Mouse (Mus musculus) urinary bladder, postnatal 25 days (tissue): ENCODE measurements around the gene Ppp6r2.

Experiments
- DNase-seq: peaks from one replicate; pipeline ENCODE4 v3.0.0; 2022; ENCODE audit warnings: low spot score

Gene Ppp6r2

DNA sequence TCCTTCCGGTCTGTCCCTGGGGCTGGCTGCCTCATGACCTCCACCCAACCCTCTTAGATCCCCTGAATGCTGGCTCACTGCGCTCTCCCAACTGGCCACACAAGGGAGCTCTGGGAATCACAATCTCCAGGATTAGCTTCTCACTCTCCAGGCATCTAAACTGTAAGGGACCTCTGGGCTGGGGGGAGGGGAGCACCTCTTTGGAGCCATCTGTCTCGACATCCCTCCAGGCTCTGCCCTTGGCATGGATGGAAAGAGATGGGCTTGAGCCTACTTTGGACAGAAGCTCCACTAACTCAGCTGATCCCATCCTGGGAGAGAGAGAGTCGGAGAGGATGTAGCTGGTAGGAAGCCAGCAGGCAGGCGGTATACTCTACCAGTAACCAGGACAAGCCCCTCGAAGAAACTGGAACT lies 29.0 kb upstream of the Ppp6r2 start:
- no peak for DNase-seq

DNA sequence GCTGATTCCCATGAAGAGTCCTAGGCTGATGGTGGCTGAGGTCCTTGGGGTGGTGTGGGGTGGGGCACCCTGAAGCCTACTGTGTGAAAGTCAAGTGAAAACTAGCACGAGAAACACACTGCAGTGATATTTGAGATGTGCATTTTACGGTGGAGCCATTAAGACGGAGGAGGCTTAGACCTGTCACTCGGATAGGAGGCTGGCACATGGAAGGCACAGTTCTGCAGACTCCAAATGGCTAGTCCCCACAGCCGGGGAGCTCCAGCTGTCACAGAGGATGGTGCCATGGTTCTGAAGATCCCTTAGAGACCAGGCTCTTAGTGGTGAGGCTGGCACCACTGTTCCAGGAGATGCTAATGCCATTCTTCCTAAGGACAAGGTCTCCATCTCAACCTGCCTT lies 28.5 kb upstream of the Ppp6r2 start:
- DNase-seq, result no peak

DNA sequence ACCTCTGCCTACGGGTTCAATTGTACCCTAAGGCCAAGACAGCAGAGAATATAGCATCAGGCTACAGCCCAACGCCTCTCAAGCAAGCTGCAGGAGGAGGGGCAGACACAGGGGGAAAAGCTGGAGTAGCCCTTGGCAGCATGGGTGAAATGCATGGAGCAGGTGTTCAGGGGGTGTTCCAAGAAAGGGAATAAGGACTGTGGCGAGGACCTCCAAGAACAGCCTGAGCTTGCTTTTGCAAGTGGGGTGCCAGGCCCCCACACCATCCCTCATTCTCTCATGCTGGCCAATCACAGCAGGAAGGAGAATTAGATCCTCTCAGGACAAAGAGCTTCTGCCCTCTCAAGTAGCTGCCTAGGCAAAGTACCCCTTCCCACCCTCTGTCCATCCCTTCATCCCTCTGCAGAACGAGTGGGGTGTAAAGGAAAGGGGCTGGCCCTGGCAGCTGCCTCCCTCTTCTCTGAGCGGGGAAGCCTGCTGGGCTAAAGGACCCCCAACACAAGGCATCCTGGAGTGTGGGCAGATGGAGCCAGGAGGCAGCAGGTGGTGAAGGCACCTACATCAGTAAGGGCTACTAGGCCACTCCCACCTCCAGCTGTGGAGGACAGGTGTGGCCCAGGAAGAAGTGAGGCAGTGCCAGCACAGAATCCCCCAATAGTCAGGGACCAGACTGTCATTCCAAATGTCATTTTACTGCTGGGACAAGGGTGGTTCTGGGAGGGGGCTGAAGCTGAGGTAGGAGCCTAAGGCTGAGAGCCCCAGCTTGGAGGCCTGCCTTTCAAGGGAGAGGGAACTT lies 27.0 kb upstream of the Ppp6r2 start:
- no peak for DNase-seq

DNA sequence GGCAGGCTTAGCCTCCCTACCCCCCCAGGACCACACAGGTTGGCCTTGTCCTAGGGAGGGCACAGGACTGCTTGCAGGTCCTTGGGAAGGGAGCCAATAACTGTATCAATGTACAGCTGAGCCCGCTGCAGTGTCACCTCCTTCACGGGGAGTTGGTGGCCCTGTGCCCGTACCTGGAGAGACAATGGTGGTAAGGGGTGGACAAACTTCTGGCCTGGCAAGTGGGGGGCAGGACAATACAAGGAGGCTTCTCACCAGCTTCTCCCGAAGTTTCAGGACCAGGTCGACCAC lies 26.5 kb upstream of the Ppp6r2 start:
- no peak for DNase-seq

GRCm38 (mm10) chr15:89195261-89195681 lies 16.1 kb upstream of the Ppp6r2 start:
- DNase-seq, result no peak

- peak; percentile 91 for DNase-seq
Measured at GRCm38 (mm10) chr15:89195690-89196312, 15.6 kb upstream of the Ppp6r2 start.

GRCm38 (mm10) chr15:89196313-89196706 lies 15.0 kb upstream of the Ppp6r2 start, which contains the start of gene Dennd6b:
Gene Dennd6b (minus strand): TSS chr15:89196496.
- DNase-seq, result peak; percentile 91

DNA sequence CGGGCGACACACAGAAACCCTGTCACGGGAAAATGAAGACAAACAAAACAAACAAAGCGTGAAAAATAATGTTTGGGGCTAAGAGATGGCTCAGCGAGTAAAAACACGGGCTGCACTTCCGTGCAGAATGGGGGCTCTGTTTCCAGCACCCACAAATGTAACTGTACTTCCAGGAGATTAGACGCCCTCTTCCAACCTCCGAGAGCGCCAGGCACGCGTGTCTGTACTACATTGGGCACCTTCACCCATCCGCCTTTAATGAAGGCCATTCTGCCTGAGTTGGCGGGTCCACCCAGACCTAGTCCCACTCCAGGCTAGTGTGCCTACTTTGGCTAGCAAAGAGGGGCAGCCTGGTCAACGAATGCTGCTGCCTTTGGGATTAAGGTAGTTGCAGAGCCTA lies 14.3 kb upstream of the Ppp6r2 start:
- DNase-seq, result no peak

GRCm38 (mm10) chr15:89207457-89207856 lies 3.9 kb upstream of the Ppp6r2 start:
- no peak for DNase-seq

GRCm38 (mm10) chr15:89209886-89210761 lies 1.2 kb upstream of the Ppp6r2 start:
- DNase-seq, result peak; percentile 82

GRCm38 (mm10) chr15:89211716-89212461 lies 536 bp downstream of the Ppp6r2 start:
- DNase-seq, result no peak

DNA sequence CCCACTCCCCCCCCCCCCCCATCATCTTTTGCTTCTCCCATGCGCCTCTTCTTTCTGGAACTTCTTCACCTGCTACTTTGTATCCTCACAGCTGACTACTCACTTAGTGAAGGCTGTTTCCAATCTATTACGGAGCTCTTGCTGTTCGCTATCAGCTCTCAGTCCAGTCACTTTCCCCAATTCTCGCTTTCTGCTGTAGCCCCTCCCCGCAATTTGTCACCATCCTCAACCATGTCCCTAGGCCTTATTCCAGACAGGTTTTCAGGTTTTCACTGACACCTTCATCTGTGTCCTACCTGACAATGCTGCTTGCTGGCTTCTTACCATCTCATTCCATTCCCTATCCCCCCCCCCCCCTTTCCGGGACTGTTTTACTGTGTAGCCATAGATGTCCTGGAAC lies 1.1 kb downstream of the Ppp6r2 start:
- no peak for DNase-seq

- DNase-seq, result no peak
Measured at GRCm38 (mm10) chr15:89213517-89213916, 2.2 kb downstream of the Ppp6r2 start.

DNA sequence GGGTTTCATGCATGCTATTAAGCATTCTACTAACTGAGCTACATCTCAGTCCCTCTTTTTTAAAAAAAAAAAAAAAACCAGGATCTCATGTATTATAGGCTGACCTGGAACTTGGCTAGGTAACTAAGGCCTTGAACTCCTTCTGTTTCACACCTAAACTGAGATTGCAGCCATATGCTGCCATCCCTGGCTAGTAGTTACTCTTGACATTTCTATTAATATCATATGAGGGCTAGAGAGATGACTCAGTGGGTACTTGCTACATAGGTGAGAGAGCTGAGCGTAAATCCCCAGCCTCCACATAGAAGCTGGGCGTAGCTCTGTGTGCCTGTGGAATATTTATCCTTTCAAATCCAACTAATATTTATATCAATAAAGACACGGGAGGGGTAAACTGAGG lies 3.6 kb downstream of the Ppp6r2 start:
- no peak for DNase-seq

DNA sequence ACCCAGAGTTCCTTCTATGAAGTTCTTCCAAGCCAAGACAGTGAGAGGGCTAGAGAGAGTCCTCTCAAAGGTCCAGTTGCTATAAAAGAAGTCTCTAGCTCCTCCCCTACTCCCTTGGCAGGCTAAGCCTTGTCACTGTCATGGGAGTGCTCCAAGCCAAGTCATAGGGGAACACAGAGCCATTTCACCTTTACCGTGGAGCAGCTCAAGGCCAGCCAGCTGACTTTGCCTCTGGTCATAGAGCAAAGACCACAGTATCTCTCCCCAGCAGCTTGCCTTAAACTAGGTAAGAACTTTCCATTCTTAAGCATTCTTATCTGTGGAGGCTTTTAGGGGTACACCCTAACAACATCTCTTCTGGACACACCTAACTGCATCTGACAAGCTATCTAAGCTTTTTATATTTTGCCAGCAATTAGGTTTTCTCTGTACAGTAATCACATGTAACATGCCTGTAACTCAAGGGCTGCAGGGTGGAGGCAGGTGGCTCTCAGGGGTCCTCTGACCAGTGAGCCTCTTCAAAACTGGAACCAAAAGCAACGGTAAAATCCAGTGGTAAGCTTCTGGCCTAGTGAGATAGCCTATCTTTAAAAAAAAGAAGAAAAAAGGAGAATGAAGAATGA lies 4.4 kb downstream of the Ppp6r2 start:
- DNase-seq, result no peak

GRCm38 (mm10) chr15:89233586-89233985 lies 22.2 kb downstream of the Ppp6r2 start:
- peak; percentile 25 for DNase-seq

GRCm38 (mm10) chr15:89234052-89234451 lies 22.7 kb downstream of the Ppp6r2 start:
- DNase-seq, result no peak

DNA sequence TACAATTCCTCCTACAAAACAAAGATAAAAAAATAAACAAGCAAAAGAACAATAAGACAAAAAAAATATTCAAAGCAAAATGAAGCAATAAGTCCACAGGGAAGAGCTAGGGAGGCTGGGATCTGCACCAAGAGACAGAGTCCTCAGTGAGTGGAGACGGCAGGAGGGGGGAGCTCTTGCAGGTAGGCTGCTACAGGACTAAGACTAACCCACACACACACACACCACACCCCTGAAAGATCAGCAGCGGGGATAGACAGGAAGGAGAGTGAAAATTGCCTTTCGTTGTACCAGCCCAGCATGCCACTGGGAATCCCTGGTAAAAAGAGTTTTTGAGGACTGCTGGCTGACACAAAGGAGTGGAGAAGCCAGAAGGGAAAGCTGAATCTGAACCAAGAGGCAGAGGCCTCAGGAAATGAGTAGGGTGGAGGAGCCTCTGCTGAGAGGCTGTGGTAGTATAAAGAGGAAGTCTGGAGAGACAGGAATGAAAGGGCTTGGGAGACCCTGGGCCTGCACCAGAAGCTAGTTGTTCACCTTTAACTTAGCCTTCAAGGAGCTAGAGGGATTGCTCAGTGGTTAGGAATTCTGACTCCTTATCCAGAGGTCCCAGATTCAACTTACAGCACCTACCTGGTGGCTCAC lies 28.5 kb downstream of the Ppp6r2 start:
- DNase-seq, result no peak

DNA sequence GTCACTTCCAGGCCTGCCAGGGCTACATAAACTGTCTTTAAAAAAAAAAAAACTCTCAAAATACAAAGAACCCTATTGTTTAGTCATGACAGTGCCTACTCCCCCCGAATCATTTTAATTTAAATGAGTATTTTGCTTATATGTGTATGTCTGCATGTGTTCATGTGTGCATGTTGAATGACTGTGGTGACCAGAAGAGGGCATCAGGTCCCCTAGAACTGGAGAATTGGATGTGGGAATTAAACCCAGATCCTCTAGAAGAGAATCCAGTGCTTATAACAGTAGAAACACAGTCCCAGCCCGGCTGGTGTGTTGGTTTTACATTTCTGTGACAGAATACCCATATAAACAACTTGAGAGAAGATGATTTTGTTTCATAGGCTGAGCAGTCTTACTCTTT lies 29.7 kb downstream of the Ppp6r2 start:
- no peak for DNase-seq

DNA sequence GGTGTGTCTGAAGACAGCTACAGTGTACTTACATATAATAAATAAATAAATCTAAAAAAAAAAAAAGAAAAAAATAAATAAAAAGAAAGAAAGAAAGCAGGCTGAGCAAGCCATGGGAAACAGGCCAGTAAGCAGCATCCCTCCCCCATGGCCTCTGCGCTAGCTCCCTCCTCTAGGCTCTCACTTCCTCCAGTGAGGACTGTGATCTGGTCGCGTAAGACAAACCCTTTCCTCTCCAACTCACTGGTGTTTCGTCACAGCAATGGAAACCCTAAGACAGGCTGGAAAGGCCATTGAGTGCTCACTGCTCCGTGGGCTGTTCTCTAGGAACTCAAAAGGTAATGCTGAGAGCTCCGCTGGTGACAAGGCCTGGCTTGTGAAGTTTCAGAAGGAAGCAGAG lies 37.7 kb downstream of the Ppp6r2 start:
- DNase-seq, result no peak

- DNase-seq, result no peak
Measured at GRCm38 (mm10) chr15:89255330-89255729, 44.0 kb downstream of the Ppp6r2 start.
